Mouse (Mus musculus) heart, postnatal 0 days (tissue): ENCODE measurements at regions not wholly inside any gene's neighbourhood (a gene's known extent, or its start where the extent isn't known, plus 50 kb on each side); places are given as distances from the start of the nearest gene placed in this dataset.

Experiments used
- ATAC-seq: fragments of 200-750 bp; cut with Nextera tagmentation; 2 replicates; pipeline ENCODE4 v1.8.0; 2017; ENCODE audit warnings: low read depth, moderate number of reproducible peaks, moderate library complexity; ENCODE audit not compliant: insufficient read depth
- DNase-seq: peaks from one replicate; pipeline ENCODE4 v3.0.0-alpha.2; 2016; ENCODE audit warnings: low spot score
- H3K27ac ChIP-seq: fragments of 300-500 bp; sonication (generic); 2 replicates; pipeline ENCODE4 v1.5.1; 2014; ENCODE audit warnings: low read depth, mild to moderate bottlenecking
- H3K27me3 ChIP-seq: fragments of 300-500 bp; sonication (generic); 2 replicates; pipeline ENCODE4 v1.6.1; 2014; ENCODE audit warnings: low read length, mixed read lengths; ENCODE audit not compliant: control insufficient read depth, insufficient read depth
- H3K36me3 ChIP-seq: fragments of 300-500 bp; sonication (generic); replicated peaks from 2 replicates; pipeline ENCODE4 v1.6.1; 2014; ENCODE audit warnings: low read length, mixed read lengths; ENCODE audit not compliant: control insufficient read depth, insufficient read depth
- H3K4me1 ChIP-seq: fragments of 300-500 bp; sonication (generic); 2 replicates; pipeline ENCODE4 v1.6.1; 2014; ENCODE audit warnings: antibody characterized with exemption; ENCODE audit not compliant: control insufficient read depth, insufficient read depth
- H3K4me2 ChIP-seq: fragments of 300-500 bp; sonication (generic); 2 replicates; pipeline ENCODE4 v1.6.1; 2014; ENCODE audit warnings: low read depth, mild to moderate bottlenecking, low read length, moderate library complexity
- H3K4me3 ChIP-seq: fragments of 300-500 bp; sonication (generic); 2 replicates; pipeline ENCODE4 v1.5.1; 2014; ENCODE audit warnings: low read depth, low read length
- H3K9ac ChIP-seq: fragments of 300-500 bp; sonication (generic); replicated peaks from 2 replicates; pipeline ENCODE4 v1.6.1; 2014; ENCODE audit warnings: low read depth, low read length, mixed read lengths
- H3K9me3 ChIP-seq: fragments of 300-500 bp; sonication (generic); replicated peaks from 2 replicates; pipeline ENCODE4 v1.6.1; 2016; ENCODE audit warnings: low read length; ENCODE audit not compliant: control insufficient read depth
- CTCF ChIP-seq: IDR thresholded peaks from 2 replicates; pipeline ENCODE4 v1.5.1; 2016; ENCODE audit warnings: antibody characterized with exemption, control low read depth, low read depth
- EP300 ChIP-seq: IDR thresholded peaks from 2 replicates; pipeline ENCODE4 v1.6.1; 2016; ENCODE audit warnings: antibody characterized with exemption, low read depth
- WGBS: fragments of 180-500 bp; shearing (Covaris S2); extraction: QIAGEN DNeasy Blood & Tissue Kit; methylation state at CpG from one replicate; pipeline ENCODE4 v1.1.7; 2014; 5-methylcytosine and 5-hydroxymethylcytosine counted together

DNA sequence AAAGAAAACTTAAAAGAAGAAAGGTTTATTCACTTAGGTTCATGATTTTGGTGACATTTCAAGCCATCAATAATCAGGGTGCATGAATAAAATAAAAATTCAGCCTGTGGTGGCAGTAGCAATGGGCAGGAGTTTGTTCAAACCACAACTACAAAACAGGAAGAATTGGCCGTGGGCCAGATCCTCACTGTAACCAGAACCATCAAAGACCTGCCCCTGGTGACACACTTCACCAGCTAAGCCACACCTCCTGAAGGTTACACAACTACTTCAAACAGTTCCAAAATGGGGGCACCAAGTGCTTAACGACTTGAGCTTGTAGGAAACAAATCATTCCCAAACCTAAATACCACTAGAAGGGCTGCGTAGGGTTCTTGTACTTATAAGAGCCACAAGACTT is 195.4 kb upstream of the Cpeb2 start:
- Histone ChIP-seq H3K27me3 (no peaks in the 10 kb centered on the region), H3K9ac (no peak overlapping the region), H3K4me1 (peaks cover 3% of the 10 kb centered on the region; the same call in 1 of the 2 replicates), H3K9me3 (no peaks in the 10 kb centered on the region), H3K4me2 (no peak overlapping the region), H3K4me3 (no peak overlapping the region), H3K36me3 (no peaks in the 10 kb centered on the region), H3K27ac (no peak overlapping the region)
- TF ChIP-seq CTCF = no peak
- TF ChIP-seq EP300 = no peak
- no peak for ATAC-seq
- no peak for DNase-seq
- WGBS = 67% methylated on average over 3 of the region's 3 CpGs

DNA sequence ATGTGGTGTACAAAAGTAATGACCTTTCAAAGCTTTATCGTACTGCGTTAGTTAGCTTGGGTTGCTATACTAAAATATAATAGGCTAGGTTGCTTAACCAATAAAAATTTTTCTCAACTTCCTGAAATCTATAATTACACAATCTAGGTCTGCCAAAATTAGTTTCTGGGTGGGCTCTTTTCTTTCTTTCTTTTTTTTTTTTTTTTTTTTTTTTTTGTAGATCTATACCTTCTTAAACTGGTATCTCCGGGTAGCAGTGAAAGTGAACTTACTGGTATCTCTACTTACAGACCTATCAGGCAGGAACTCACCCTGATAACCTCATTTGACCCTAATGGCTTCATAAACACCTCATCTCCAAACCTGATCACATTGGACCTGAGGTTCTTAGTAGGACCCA is 193.4 kb upstream of the Cpeb2 start:
- H3K9me3 ChIP-seq = no peaks in the 10 kb centered on the region
- H3K4me2 ChIP-seq = no peak overlapping the region
- no peak overlapping the region for H3K27ac ChIP-seq
- TF ChIP-seq EP300 (no peak), CTCF (no peak)
- 89% methylated on average over 3 of the region's 3 CpGs for WGBS
- ATAC-seq (no peak), DNase-seq (no peak)
- H3K4me3 ChIP-seq = no peak overlapping the region
- no peak overlapping the region for H3K9ac ChIP-seq
- H3K27me3 ChIP-seq = no peaks in the 10 kb centered on the region
- H3K36me3 ChIP-seq = no peaks in the 10 kb centered on the region
- H3K4me1 ChIP-seq = peaks cover 2% of the 10 kb centered on the region; the same call in 1 of the 2 replicates

DNA sequence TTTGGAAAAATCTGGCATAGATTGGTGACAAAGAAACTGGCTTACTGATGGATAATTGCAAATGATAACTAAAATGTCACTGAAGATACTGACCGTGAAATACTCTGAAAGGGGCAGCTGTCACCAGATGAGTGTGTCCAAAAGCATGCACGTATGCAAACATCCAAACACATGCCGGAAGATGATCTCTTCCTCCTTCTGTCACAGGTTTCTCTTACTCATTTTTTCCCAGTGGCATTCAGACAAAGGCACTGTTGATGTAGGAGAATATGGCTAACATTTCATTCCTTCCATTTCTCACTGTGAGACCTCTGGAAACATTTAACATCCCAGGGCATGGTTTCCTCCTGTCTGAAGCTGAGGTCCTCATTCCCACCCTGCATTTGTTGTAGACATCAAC is 190.4 kb upstream of the Cpeb2 start:
- WGBS = 53% methylated on average over 3 of the region's 3 CpGs
- H3K4me1 ChIP-seq = peaks cover 2% of the 10 kb centered on the region; the same call in 1 of the 2 replicates
- H3K4me2 ChIP-seq = no peak overlapping the region
- no peak overlapping the region for H3K4me3 ChIP-seq
- H3K27ac ChIP-seq = no peak overlapping the region
- DNase-seq (no peak), ATAC-seq (no peak)
- TF ChIP-seq EP300 = no peak
- no peak for TF ChIP-seq CTCF
- H3K9ac ChIP-seq = no peak overlapping the region
- H3K36me3 ChIP-seq = no peaks in the 10 kb centered on the region
- no peaks in the 10 kb centered on the region for H3K9me3 ChIP-seq
- H3K27me3 ChIP-seq = no peaks in the 10 kb centered on the region

DNA sequence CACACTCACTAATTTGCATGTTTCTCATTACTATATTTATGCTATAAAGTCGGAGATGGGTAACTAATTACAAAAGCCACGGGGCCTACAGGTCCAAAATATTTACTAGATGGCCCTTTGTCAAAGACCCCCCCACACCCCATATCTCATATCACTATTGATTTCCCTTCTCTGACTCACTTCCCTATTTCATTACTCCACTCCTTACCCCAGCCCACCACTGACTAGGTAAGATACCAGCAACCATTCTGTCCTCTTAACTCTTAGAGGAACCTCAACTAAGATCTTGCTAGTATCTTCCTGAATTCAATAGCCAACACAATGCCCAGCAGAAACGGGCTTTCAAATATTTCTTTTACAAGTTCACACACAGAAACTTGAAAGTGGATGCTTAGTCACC is 187.1 kb upstream of the Cpeb2 start:
- H3K9me3 ChIP-seq = no peaks in the 10 kb centered on the region
- H3K36me3 ChIP-seq = no peaks in the 10 kb centered on the region
- ATAC-seq (no peak), DNase-seq (no peak)
- no peak overlapping the region for H3K9ac ChIP-seq
- peaks cover 21% of the 10 kb centered on the region for H3K4me1 ChIP-seq
- H3K27ac ChIP-seq = no peak overlapping the region
- no peak overlapping the region for H3K4me3 ChIP-seq
- no peaks in the 10 kb centered on the region for H3K27me3 ChIP-seq
- WGBS = 71% methylated on average over 3 of the region's 3 CpGs
- no peak overlapping the region for H3K4me2 ChIP-seq
- TF ChIP-seq EP300 = no peak
- TF ChIP-seq CTCF = no peak

DNA sequence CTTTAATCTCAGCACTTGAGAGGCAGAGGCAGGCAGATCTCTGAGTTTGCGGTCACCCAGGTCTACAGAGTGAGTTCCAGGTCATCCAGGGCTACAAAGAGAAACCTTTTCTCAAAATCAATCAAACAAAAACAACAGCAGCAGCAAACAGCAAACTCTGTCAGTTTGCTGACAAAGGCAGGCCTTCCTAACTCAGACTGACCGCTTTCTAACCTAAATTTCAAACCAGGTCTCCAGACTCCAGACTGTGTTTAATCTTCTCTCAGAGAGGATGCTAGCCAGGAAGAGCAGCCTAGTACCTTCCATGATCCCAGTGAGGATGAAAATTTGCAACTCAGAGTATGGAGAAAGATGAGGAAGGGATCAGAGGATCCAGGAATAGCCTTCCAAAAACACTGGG is 185.7 kb upstream of the Cpeb2 start:
- Histone ChIP-seq H3K27me3 (no peaks in the 10 kb centered on the region), H3K4me1 (peaks cover 26% of the 10 kb centered on the region), H3K9ac (no peak overlapping the region), H3K4me2 (no peak overlapping the region), H3K9me3 (no peaks in the 10 kb centered on the region), H3K4me3 (no peak overlapping the region), H3K36me3 (no peaks in the 10 kb centered on the region), H3K27ac (0 out of 2 replicates have a peak overlapping the region, but pooled peaks have one; percentile 89)
- 92% methylated on average over 2 of the region's 2 CpGs for WGBS
- ATAC-seq = no peak
- no peak for TF ChIP-seq CTCF
- TF ChIP-seq EP300 = no peak
- no peak for DNase-seq
